Mouse (Mus musculus): Measurements from ENCODE around the gene Dpp10.

Gene Dpp10

GRCm38 (mm10) chr1:124044925-124045640, at the start of gene Dpp10:
Dpp10 (minus strand) TSS chr1:124045559.
- DNase-seq, result no peak

- no peak for DNase-seq
Measured at GRCm38 (mm10) chr1:124048544-124048943, 3.2 kb upstream of the Dpp10 start.

DNA sequence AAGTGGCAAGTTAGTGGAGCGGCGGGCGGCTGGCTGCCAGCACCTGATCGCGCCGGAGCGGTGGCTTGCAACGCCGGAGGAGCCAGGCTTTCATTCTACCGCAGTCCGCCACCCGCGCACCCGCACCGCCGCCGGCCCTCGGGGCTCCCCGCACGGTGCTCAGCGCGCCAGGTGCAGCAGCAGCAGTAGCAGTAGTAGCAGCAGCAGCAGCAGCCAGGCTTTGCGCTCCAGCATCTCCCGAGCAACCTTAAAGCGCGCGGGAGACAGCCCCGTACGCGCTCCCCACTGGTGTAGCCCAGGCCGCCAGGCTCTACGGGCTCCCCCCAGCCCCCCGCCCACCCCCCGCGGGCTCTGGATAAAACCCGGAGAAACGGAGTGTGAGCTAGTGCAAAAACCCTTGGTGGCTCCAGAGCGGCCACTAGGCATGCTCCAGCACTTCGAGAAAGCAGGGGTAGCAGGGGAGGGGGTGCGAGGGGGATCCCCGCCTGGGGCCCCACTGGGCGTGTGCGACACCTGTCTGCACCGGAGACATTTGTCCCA, 472 bp upstream of the Dpp10 start:
- DNase-seq, result no peak

- no peak for DNase-seq
Measured at GRCm38 (mm10) chr1:124044161-124044560, 1.2 kb downstream of the Dpp10 start.

DNA sequence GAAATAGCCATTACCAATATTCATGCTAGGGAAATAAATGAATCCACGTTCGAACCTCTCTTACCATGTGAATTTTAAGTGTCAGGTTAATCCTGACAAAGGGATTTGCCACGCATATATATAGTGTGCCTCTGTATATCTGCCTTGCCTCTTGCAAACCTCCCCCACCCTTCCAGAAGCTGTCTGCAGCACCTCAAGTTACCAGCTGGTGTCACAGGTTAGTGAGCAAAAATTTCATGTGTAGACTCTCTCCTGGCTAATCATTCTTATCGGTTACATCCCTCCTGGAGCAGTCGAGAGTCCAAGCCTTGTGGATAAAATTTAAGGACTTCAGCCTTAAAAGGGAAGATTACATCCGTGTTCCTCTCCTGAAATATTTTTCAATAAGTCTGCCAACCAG, 1.9 kb downstream of the Dpp10 start:
- no peak for DNase-seq

DNA sequence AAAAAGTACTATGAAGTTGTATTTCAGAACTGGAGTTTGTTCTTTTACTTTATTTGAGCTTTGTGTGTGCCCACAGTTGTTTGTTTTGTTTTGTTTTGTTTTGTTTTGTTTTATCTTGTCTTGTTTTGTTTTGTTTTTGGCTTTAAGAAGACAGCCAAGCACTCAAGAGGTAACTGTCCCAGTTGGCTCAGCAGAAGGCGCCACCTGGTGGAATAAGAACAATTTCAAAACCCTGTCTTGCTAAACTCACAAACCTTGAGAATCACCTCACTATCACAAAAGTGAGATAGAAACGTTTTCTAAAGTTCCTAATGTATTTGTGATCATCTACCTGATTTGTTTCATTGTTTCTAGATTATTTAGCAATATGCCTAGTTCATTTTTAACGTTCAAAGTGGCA, 3.8 kb downstream of the Dpp10 start:
- no peak for DNase-seq

- no peak for DNase-seq
Measured at GRCm38 (mm10) chr1:124035306-124035990, 9.9 kb downstream of the Dpp10 start.

- DNase-seq, result no peak
Measured at GRCm38 (mm10) chr1:124032677-124033076, 12.7 kb downstream of the Dpp10 start.

DNA sequence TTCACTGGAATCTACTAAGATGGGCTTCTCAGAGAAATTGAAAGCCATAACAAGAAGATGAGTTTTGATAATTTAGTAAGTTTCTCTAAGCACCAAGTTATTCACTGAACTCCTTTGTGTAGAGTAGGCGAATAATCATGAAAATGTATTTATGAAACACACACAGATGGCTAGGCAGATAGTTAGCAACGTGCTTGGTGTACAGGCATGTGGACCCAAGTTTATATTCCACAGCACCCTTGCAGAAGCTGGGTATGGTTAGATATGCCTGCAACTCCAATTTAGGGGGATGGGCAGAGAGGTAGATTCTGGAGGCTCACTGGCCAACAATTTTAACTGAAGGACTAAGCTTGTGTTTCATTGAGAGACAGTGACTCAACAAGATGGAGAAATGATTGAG, 13.4 kb downstream of the Dpp10 start:
- no peak for DNase-seq

DNA sequence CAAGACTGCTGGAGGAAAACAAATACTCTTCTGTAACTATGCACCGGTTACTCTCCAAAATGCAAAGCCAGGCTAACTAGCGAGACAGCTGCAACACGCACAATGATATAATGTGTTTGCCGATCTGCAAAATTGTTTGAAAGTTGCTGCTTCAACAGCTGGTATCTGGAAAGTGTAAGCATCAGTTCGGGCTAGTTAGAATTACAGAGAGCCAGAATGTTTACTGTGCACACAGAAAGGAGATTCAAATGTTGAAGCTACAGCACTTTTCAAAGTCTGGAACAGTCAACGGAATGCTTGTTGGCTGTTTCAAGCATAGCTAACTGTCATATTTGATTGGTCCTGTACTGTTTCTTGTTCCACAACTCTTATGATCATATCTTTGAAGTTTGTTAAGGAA, 42.6 kb downstream of the Dpp10 start:
- DNase-seq, result no peak

GRCm38 (mm10) chr1:123995780-123996179, 49.6 kb downstream of the Dpp10 start:
- DNase-seq, result no peak

GRCm38 (mm10) chr1:123985324-123986024, 59.9 kb downstream of the Dpp10 start:
- no peak for DNase-seq

- no peak for DNase-seq
Measured at GRCm38 (mm10) chr1:123978597-123978996, 66.8 kb downstream of the Dpp10 start.

DNA sequence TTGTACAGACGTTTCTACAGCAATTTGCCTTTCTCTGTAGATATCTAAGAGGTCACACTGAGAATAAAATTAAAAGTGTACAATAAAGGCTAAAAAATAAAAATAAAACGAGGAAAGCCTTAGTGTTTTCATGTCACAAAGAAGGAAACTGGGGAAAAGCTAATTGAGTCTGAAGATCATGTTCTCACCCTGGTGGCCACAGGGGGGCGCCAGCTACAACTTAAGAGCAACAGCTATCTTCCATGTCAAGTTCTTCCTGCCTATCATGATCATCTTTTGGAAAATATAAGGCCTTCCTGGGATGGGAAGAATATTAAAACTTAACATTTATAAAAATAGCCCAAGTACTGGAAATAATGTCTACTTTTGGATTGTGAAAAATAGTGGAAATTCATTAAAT, 70.7 kb downstream of the Dpp10 start:
- no peak for DNase-seq

GRCm38 (mm10) chr1:123946149-123946548, 99.2 kb downstream of the Dpp10 start:
- no peak for DNase-seq

- DNase-seq, result no peak
Measured at GRCm38 (mm10) chr1:123940826-123941225, 104.5 kb downstream of the Dpp10 start.

- DNase-seq, result no peak
Measured at GRCm38 (mm10) chr1:123933812-123934727, 111.3 kb downstream of the Dpp10 start.

GRCm38 (mm10) chr1:123928003-123928370, 117.4 kb downstream of the Dpp10 start:
- DNase-seq, result no peak

GRCm38 (mm10) chr1:123927278-123928002, 117.9 kb downstream of the Dpp10 start:
- DNase-seq, result no peak

- no peak for DNase-seq
Measured at GRCm38 (mm10) chr1:123924905-123925304, 120.5 kb downstream of the Dpp10 start.

DNA sequence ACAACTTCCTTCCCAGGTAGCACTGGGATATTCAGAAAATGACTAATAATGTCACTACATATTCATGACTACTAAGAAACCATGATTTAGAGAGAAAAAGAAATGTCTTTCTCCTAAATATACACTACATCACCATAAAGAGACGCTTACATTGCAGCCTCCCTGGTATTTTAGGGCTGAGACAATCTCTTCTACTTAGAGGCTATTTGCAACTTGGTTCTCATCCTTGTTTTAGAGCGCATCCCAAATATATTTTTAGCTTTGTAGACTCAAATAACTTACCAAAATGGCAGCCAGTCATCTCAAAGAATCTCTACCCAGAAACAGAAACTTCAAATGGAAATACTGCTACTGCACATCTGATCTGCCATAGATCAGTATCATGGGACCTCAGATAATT, 121.5 kb downstream of the Dpp10 start:
- no peak for DNase-seq

DNA sequence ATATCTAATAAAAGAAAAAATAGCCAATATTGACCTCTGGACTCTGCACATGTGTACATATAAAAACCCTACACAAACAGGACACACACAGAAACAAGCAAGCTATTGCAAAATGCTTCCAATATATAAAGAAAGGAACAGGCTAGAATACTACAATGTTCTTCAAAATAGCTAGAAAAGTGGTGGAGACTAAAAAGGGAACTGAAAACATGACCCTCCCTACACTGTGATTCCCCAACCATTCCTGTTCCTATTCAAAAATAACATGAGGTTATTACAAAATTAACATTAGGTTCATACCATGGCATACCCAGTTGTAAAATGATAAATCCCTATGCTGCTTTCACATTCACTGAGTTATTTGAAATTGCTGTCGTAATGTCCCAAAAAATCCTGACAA, 125.8 kb downstream of the Dpp10 start:
- DNase-seq, result no peak
